Mouse (Mus musculus) megakaryocyte, embryonic 14.5 days (primary cell): ENCODE measurements around the gene Nr1h5. TPM values are rescaled to one million over a fixed set of nuclear protein-coding genes. Genes with fewer than 3 reads are reported as not detected.

Source experiments
- H3K27me3 ChIP-seq: replicated peaks from 2 replicates; pipeline ENCODE3; 2012; ENCODE audit warnings: inconsistent platforms
- H3K36me3 ChIP-seq: replicated peaks from 2 replicates; pipeline ENCODE3; 2012; ENCODE audit warnings: low read length, inconsistent platforms, mixed read lengths
- H3K4me1 ChIP-seq: 2 replicates; pipeline ENCODE4 v1.6.1; 2012; ENCODE audit warnings: inconsistent platforms
- H3K4me3 ChIP-seq: replicated peaks from 2 replicates; pipeline ENCODE3; 2012; ENCODE audit warnings: moderate library complexity, mild to moderate bottlenecking, inconsistent platforms
- H3K9me3 ChIP-seq: 2 replicates; pipeline ENCODE4 v1.6.1; 2012; ENCODE audit warnings: inconsistent platforms
- FLI1 ChIP-seq: IDR thresholded peaks from 2 replicates; pipeline ENCODE4 v1.6.1; 2012; ENCODE audit warnings: low read length, inconsistent platforms, mixed read lengths
- GATA1 ChIP-seq: IDR thresholded peaks from 3 replicates; pipeline ENCODE4 v1.6.1; 2012; ENCODE audit warnings: mixed read lengths, low read length, inconsistent platforms, borderline replicate concordance
- polyA plus RNA-seq: library from polyadenylated mRNA; stranded (reverse); fragments of >175 nt; gene quantifications from 2 replicates; pipeline ENCODE4 v1.2.3, GENCODE M21; 2012; ENCODE audit warnings: low replicate concordance; ENCODE audit not compliant: insufficient read depth

The Nr1h5 gene
- polyA plus RNA-seq, 1 experiment: not detected

DNA sequence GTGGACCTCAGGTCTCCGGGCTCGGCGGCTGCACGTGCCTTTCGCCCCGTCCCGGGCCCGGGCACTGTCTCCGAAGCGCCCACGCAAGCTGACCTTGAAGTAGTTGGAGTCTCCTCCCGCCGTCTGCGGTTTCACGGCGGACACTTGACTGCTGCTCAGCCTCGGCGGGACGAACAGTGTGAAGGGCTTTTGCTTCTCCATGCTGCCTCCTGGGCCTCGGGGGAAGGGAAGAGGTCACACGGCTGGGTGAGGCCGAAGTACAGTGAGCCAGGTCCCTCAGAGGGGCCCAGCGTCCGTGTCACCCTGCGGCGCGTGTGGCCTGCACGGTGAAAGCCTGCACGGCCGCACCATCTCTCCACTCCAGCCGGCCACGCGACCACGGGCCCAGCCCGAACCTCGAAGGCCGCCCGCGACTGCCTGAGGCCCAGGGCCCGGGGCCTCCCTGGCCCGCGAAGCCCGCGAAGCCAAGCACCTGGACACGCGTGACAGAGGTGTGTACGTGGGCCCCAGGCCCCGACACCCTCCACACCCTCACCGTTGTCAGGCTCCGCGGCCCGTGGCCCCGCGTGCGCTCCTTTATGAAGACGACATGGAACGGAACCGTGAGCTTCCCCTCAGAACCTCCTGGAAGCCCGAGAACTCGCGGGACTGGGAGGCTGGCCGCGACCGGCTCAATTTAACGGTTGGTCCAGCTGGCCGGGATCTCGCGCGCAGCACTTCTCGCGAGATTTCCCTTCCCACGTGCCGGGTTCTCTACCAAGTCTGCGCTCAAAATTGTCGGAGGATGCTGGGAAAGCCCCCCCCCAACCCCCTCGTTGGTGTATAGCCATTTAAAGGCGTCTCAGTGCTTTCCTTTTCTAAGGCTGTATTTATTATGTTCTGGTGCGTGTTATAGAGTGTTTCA is 28.2 kb downstream of the Nr1h5 start, which contains the start of gene Sycp1:
Sycp1 (minus strand) TSS at position 650 of the 904 bp plus-strand sequence.
- TF ChIP-seq GATA1 (no peak), FLI1 (no peak)
- Histone ChIP-seq H3K36me3 (no peaks in the 10 kb centered on the region), H3K27me3 (no peaks in the 10 kb centered on the region), H3K4me1 (no peaks in the 10 kb centered on the region), H3K9me3 (peaks cover 12% of the 10 kb centered on the region), H3K4me3 (no peak within 1 kb of the TSS)

DNA sequence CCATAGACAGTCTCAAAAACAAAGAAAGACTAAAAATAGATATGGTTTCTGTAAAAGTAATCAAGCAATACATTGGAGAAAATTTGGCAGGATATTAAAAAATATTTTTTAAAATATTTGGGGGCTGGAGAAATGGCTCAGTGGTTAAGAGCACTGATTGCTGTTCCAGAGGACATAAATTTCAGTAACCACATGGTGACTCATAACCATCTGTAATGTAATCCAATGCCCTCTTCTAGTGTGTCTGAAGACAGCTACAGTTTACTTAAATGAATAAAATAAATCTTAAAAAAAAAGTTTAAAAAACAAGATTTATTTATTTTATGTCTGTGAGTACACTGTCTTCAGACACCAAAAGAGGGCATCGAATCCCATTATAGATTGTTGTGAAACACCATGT is 64.8 kb downstream of the Nr1h5 start:
- Histone ChIP-seq H3K36me3 (no peaks in the 10 kb centered on the region), H3K27me3 (no peaks in the 10 kb centered on the region), H3K4me1 (no peaks in the 10 kb centered on the region), H3K9me3 (no peaks in the 10 kb centered on the region), H3K4me3 (no peak overlapping the region)
- no peak for TF ChIP-seq GATA1
- TF ChIP-seq FLI1: no peak

Other genes starting within 250 kb of the Nr1h5 start
- gene Tspan2, start 229.6 kb downstream of the Nr1h5 start, polyA plus RNA-seq: 0.21 TPM in 1 of 2 replicates, not detected in the other
- not detected in 2 replicates for gene Tshb, start 181.4 kb downstream of the Nr1h5 start, polyA plus RNA-seq
- not detected in 2 replicates for gene Sycp1, start 28.0 kb downstream of the Nr1h5 start, polyA plus RNA-seq
- 0.36 and 2.5 TPM in 2 replicates for gene Sike1, start 31.6 kb upstream of the Nr1h5 start, polyA plus RNA-seq
- 1.1 and 6.2 TPM in 2 replicates for gene Csde1, start 56.3 kb upstream of the Nr1h5 start, polyA plus RNA-seq
- 1.3 and 2.9 TPM in 2 replicates for gene Nras, start 94.2 kb upstream of the Nr1h5 start, polyA plus RNA-seq
- gene Ampd1, start 109.9 kb upstream of the Nr1h5 start, polyA plus RNA-seq: not detected in 2 replicates
- gene Dennd2c, start 138.5 kb upstream of the Nr1h5 start, polyA plus RNA-seq: 0.89 and 1.9 TPM in 2 replicates
- 20.7 and 101 TPM in 2 replicates for gene Bcas2, start 207.5 kb upstream of the Nr1h5 start, polyA plus RNA-seq